Comparison of ENCODE assay signal across 9 mouse cellular contexts in the genomic region with DNA sequence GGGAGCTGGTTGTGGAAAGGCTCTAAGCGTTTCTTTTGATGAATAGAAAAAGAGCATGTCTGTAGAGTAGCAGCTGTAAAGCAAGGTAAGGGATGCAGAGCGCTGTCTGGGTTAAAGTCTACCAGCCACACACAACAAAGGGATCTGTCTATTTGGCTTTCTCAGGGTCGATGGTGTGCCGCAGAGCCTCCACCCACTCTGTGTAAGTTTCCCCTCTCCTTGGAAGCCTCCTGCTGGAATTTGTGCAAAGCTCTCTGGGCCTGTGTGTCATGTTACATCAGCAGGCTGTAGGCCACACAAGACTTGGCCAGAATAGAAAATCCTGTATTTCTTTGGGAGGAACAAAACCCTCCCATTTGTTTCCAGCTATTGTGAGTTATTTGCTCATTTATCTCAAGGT. TPM values are rescaled to one million over a fixed set of nuclear protein-coding genes. Genes with fewer than 3 reads are reported as not detected.
DNase-seq lines count a peak whose midpoint lies in the region; ATAC-seq lines count a peak whose summit lies in the region.
"Had no signal": no experiment of that assay in that cellular context is flagged by ENCODE, and none has a peak within 500 bp of the region (broad histone marks: within the 10 kb centered on the region; RNA-seq: fewer than 3 reads in every experiment).

No protein-coding gene starts in this region.

- H3K4me3 ChIP-seq in midbrain, embryonic 15.5 days = no peak overlapping the region
- H3K4me3 ChIP-seq in midbrain, embryonic 14.5 days (replicated peaks; ENCODE audit: low read depth, low read length) = no peak overlapping the region
- H3K4me3 ChIP-seq in embryonic facial prominence, embryonic 15.5 days (replicated peaks) = no peak overlapping the region; the same call in 1 of the 2 replicates
- H3K4me3 ChIP-seq in limb, embryonic 10.5 days = no peak overlapping the region
- no peak overlapping the region for H3K4me3 ChIP-seq in stomach, embryonic 16.5 days (replicated peaks; ENCODE audit: low read length)
- H3K4me3 ChIP-seq: erythroblast, embryonic 14.5 days had no signal

- H3K36me3 ChIP-seq in midbrain, embryonic 15.5 days (replicated peaks) = no peaks in the 10 kb centered on the region
- no peaks in the 10 kb centered on the region for H3K36me3 ChIP-seq in midbrain, embryonic 14.5 days (ENCODE audit: control insufficient read depth, insufficient read depth, low read length)
- no peaks in the 10 kb centered on the region for H3K36me3 ChIP-seq in embryonic facial prominence, embryonic 15.5 days
- no peaks in the 10 kb centered on the region for H3K36me3 ChIP-seq in limb, embryonic 10.5 days
- no peaks in the 10 kb centered on the region for H3K36me3 ChIP-seq in stomach, embryonic 16.5 days (ENCODE audit: control insufficient read depth, insufficient read depth, low read length)

- DNase-seq in midbrain, embryonic 14.5 days = no peak
- no peak for DNase-seq in limb, embryonic 10.5 days (ENCODE audit: low spot score)
- DNase-seq in thymus, postnatal 4 days = no peak
- DNase-seq in thymus, postnatal 14 days = no peak
- DNase-seq: thymus, postnatal 25 days had no signal

- H3K9me3 ChIP-seq in midbrain, embryonic 15.5 days = no peaks in the 10 kb centered on the region
- no peaks in the 10 kb centered on the region for H3K9me3 ChIP-seq in midbrain, embryonic 14.5 days (ENCODE audit: control insufficient read depth, low read length)
- H3K9me3 ChIP-seq in embryonic facial prominence, embryonic 15.5 days (replicated peaks) = no peaks in the 10 kb centered on the region
- H3K9me3 ChIP-seq in limb, embryonic 10.5 days (replicated peaks) = no peaks in the 10 kb centered on the region
- no peaks in the 10 kb centered on the region for H3K9me3 ChIP-seq in stomach, embryonic 16.5 days (replicated peaks; ENCODE audit: control insufficient read depth, low read length)

- no peaks in the 10 kb centered on the region for H3K27me3 ChIP-seq in midbrain, embryonic 15.5 days (replicated peaks)
- no peaks in the 10 kb centered on the region for H3K27me3 ChIP-seq in midbrain, embryonic 14.5 days (ENCODE audit: control insufficient read depth, insufficient read depth, low read length)
- no peaks in the 10 kb centered on the region for H3K27me3 ChIP-seq in embryonic facial prominence, embryonic 15.5 days
- no peaks in the 10 kb centered on the region for H3K27me3 ChIP-seq in limb, embryonic 10.5 days (ENCODE audit: low read depth, poor library complexity, severe bottlenecking)
- H3K27me3 ChIP-seq in stomach, embryonic 16.5 days (ENCODE audit: control insufficient read depth, insufficient read depth, low read length) = no peaks in the 10 kb centered on the region

- no peak overlapping the region; the same call in 1 of the 2 replicates for H3K27ac ChIP-seq in midbrain, embryonic 15.5 days
- H3K27ac ChIP-seq in midbrain, embryonic 14.5 days (replicated peaks; ENCODE audit: low read depth, low read length) = no peak overlapping the region
- H3K27ac ChIP-seq in embryonic facial prominence, embryonic 15.5 days (replicated peaks) = peak overlapping the region; percentile 73
- H3K27ac ChIP-seq in limb, embryonic 10.5 days = peak overlapping the region; percentile 74
- H3K27ac ChIP-seq in stomach, embryonic 16.5 days (ENCODE audit: low read length) = peak overlapping the region; percentile 34; the same call in 1 of the 2 replicates

- 31% methylated on average over 4 of the region's 4 CpGs for WGBS in midbrain, embryonic 15.5 days
- WGBS in midbrain, embryonic 14.5 days = 35% methylated on average over 4 of the region's 4 CpGs
- WGBS in embryonic facial prominence, embryonic 15.5 days = 25% methylated on average over 4 of the region's 4 CpGs
- 62% methylated on average over 4 of the region's 4 CpGs for WGBS in limb, embryonic 10.5 days
- WGBS in stomach, embryonic 16.5 days = 27% methylated on average over 4 of the region's 4 CpGs

- H3K4me2 ChIP-seq in midbrain, embryonic 15.5 days = no peak overlapping the region
- H3K4me2 ChIP-seq in midbrain, embryonic 14.5 days (ENCODE audit: low read length) = no peak overlapping the region
- no peak overlapping the region; the same call in 1 of the 2 replicates for H3K4me2 ChIP-seq in embryonic facial prominence, embryonic 15.5 days (replicated peaks)
- no peak overlapping the region for H3K4me2 ChIP-seq in stomach, embryonic 16.5 days (ENCODE audit: low read depth, low read length)

- ATAC-seq in midbrain, embryonic 15.5 days (replicated peaks) = peak; percentile 52
- no peak for ATAC-seq in midbrain, embryonic 14.5 days (ENCODE audit: low FRiP score, low TSS enrichment)
- peak; percentile 84 for ATAC-seq in embryonic facial prominence, embryonic 15.5 days (ENCODE audit: insufficient number of reproducible peaks, low FRiP score, low TSS enrichment, low read depth)
- peak; percentile 87 for ATAC-seq in stomach, embryonic 16.5 days (ENCODE audit: insufficient read depth, low FRiP score)

- H3K4me1 ChIP-seq in midbrain, embryonic 15.5 days = no peaks in the 10 kb centered on the region
- no peaks in the 10 kb centered on the region for H3K4me1 ChIP-seq in midbrain, embryonic 14.5 days (ENCODE audit: control insufficient read depth, insufficient read depth, low read length)
- peaks cover 12% of the 10 kb centered on the region for H3K4me1 ChIP-seq in embryonic facial prominence, embryonic 15.5 days
- H3K4me1 ChIP-seq in limb, embryonic 10.5 days = peaks cover 14% of the 10 kb centered on the region; the same call in 1 of the 2 replicates
- H3K4me1 ChIP-seq in stomach, embryonic 16.5 days (ENCODE audit: control insufficient read depth, insufficient read depth, low read length) = no peaks in the 10 kb centered on the region

- no peak overlapping the region for H3K9ac ChIP-seq in midbrain, embryonic 15.5 days
- H3K9ac ChIP-seq in midbrain, embryonic 14.5 days (replicated peaks; ENCODE audit: low read length) = no peak overlapping the region
- no peak overlapping the region for H3K9ac ChIP-seq in embryonic facial prominence, embryonic 15.5 days
- no peak overlapping the region for H3K9ac ChIP-seq in stomach, embryonic 16.5 days (ENCODE audit: low read length)

RNA-seq across cellular contexts. Expression of a gene that starts 17.3 kb away (rescaled TPM):
- 17.9 and 19.7 TPM in 2 replicates for polyA plus RNA-seq in midbrain, embryonic 15.5 days (2015; fragmentation: Nextera tagmentation; extraction: Ambion mirVana)
- 21.1 and 26.1 TPM in 2 replicates for polyA plus RNA-seq in midbrain, embryonic 14.5 days (2014; fragmentation: Nextera tagmentation; extraction: Ambion mirVana)
- 13.7 and 15.9 TPM in 2 replicates for polyA plus RNA-seq in embryonic facial prominence, embryonic 15.5 days (2015; fragmentation: Nextera tagmentation; extraction: Ambion mirVana)
- polyA plus RNA-seq in limb, embryonic 10.5 days (2016; fragmentation: Nextera tagmentation; extraction: Ambion mirVana) = 0.99 and 1.3 TPM in 2 replicates
- polyA plus RNA-seq in stomach, embryonic 16.5 days (2015; fragmentation: Nextera tagmentation; extraction: Ambion mirVana) = 16.3 and 18.4 TPM in 2 replicates
- polyA plus RNA-seq: erythroblast, embryonic 14.5 days had no signal

RNA-seq across cellular contexts. Expression of a gene that starts 48.4 kb away (rescaled TPM):
- polyA plus RNA-seq in midbrain, embryonic 15.5 days (2015; fragmentation: Nextera tagmentation; extraction: Ambion mirVana) = 11.2 and 11.8 TPM in 2 replicates
- 9.1 and 19.7 TPM in 2 replicates for polyA plus RNA-seq in midbrain, embryonic 14.5 days (2014; fragmentation: Nextera tagmentation; extraction: Ambion mirVana)
- 34.4 and 36.0 TPM in 2 replicates for polyA plus RNA-seq in embryonic facial prominence, embryonic 15.5 days (2015; fragmentation: Nextera tagmentation; extraction: Ambion mirVana)
- 42.6 and 51.8 TPM in 2 replicates for polyA plus RNA-seq in limb, embryonic 10.5 days (2016; fragmentation: Nextera tagmentation; extraction: Ambion mirVana)
- polyA plus RNA-seq in stomach, embryonic 16.5 days (2015; fragmentation: Nextera tagmentation; extraction: Ambion mirVana) = 32.9 and 35.7 TPM in 2 replicates

Comparison
In these comparisons a context has a peak if more than half of its experiments do, and no peak if none do; other contexts are left out.
1. H3K27ac ChIP-seq: peak in embryonic facial prominence, embryonic 15.5 days (single experiment), limb, embryonic 10.5 days (single experiment) and stomach, embryonic 16.5 days (single experiment); none in midbrain, embryonic 15.5 days (single experiment) and midbrain, embryonic 14.5 days (single experiment).